Mouse (Mus musculus): ENCODE measurements around the gene Irs3.

- no peak for TF ChIP-seq CTCF (IDR thresholded peaks at IDR 0.05; ENCODE audit: extremely low read depth, insufficient read length, insufficient replicate concordance, low read depth, low read length)
- TF ChIP-seq POLR2A (IDR thresholded peaks at IDR 0.05; ENCODE audit: low read depth, low read length), result no peak
Observed at GRCm38 (mm10) chr5:137631591-137631990, 13.9 kb downstream of the Irs3 start.

All from small intestine, adult 2 months (tissue).